Mouse (Mus musculus): Measurements from ENCODE around the gene Tbl2.

Gene Tbl2

DNA sequence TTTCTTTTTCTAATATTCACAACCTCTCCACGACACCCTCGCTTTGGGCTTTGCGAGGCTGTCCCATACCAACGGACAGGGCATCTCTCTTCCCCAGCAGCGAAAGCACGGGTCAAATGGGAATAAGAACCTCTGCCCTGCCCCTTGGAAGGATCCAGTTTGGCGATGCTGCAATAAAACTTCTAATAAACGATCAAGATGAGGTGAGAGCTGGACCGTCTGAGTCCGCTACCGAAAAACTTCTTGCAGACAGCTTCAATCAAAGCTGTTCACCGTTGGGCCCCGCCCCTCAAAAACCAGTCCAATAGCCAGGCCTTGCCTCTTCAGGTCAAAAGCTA, 773 bp upstream of the Tbl2 start:
- DNase-seq (ENCODE audit: extremely low spot score) = no peak

GRCm38 (mm10) chr5:135149820-135150178, 342 bp downstream of the Tbl2 start:
- no peak for DNase-seq (ENCODE audit: extremely low spot score)

GRCm38 (mm10) chr5:135156496-135156895, 7.0 kb downstream of the Tbl2 start:
- DNase-seq (ENCODE audit: extremely low spot score) = no peak

DNA sequence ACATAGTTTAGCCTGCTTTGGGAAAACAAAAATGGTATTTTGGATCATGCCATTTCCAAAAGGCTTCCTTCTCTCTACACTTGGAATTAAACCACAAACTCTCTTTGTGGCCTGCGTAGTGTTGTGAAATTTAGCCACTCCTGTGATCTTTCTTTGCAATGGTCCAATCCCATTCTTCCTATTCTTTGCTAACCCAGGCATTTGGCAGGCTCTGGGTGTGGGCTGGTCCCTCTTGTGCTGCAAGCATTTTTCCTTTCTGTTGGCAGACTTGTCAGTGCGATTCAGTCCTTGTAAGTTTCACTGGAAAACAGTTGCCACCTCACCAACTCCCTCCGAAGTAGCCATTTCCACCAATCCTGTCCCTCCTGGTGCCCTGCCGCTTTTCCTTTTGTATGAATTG, 11.8 kb downstream of the Tbl2 start:
- DNase-seq (ENCODE audit: extremely low spot score) = no peak

- no peak for DNase-seq (ENCODE audit: extremely low spot score)
These were observed 12.2 kb downstream of the Tbl2 start for GRCm38 (mm10) chr5:135161650-135162049.

- DNase-seq (ENCODE audit: extremely low spot score) = no peak
These were observed 12.9 kb downstream of the Tbl2 start for GRCm38 (mm10) chr5:135162361-135162760.

DNA sequence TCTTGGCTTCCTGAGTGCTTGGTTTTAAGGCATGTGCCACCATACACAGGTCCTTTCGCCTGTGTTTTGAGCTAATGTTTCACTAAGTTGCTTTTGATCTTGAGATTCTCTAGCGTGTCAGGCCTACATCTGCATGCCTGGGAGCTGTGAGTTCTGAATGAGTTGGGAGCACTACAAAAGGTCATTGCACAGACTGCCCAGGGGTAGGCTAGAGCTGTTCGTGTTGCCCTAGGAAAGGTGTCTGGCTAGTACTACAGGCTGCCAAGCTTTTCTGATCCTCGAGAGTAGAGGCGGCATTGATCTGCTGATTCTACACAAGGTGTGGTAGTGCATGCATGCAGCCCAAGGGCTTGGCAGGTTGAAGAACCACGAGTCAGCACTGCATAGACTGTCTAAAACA, 13.4 kb downstream of the Tbl2 start:
- DNase-seq (ENCODE audit: extremely low spot score) = no peak

- no peak for DNase-seq (ENCODE audit: extremely low spot score)
These were observed 17.5 kb downstream of the Tbl2 start for GRCm38 (mm10) chr5:135166909-135167308.

GRCm38 (mm10) chr5:135167469-135167868, 18.0 kb downstream of the Tbl2 start:
- no peak for DNase-seq (ENCODE audit: extremely low spot score)

DNA sequence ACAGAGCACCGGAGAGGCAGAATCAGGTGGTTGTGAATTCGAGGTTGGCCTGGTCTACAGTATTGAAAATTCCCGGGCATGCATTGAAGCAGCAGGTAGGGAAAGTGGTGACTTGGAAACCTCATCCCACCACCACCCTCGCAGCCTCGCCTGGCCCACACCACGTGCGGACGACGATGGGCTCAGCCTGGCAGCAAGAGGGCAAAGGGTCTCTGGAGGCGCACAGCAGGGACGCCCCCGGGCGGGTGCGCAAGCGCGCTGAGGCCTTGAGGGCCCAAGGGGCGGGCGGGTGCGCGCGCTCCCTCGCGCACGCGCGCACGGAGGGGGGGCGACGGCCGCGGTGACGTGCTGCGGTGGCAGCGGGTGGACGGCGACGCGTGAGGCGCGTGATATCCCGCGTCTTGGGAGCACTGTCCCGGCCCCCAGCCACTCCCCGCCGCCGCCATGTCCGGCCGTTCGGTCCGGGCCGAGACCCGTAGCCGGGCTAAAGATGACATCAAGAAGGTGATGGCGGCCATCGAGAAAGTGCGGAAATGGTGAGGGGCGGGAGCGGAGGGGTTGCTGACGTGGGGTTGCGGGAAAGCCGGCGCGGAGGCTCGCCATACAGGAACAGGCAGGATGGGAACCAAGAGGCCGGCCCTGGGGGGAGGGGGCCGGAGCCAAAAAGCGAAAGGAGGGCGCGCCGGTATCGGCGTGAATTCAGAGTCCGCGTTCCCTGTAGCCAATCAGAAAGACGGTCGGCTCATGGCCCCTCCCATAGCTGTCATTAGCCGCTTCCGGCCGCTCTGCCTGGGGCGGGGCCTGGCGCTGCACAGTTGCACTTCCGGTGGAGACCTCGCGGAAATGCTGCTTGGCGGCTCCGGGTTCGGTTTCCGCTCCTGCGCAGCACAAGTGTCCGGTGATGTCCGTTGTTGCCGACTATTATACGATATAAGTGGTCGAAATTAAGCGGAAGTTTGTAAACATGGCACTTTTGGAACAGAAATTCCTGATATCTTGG, 18.9 kb downstream of the Tbl2 start, which contains the start of gene Bcl7b:
Bcl7b (plus strand) TSS at position 221 of the 1,000 bp plus-strand sequence.
- peak; percentile 96 for DNase-seq (ENCODE audit: extremely low spot score)

- no peak for DNase-seq (ENCODE audit: extremely low spot score)
These were observed 20.0 kb downstream of the Tbl2 start for GRCm38 (mm10) chr5:135169479-135169878.

GRCm38 (mm10) chr5:135171688-135172220, 22.3 kb downstream of the Tbl2 start:
- DNase-seq (ENCODE audit: extremely low spot score) = no peak

DNA sequence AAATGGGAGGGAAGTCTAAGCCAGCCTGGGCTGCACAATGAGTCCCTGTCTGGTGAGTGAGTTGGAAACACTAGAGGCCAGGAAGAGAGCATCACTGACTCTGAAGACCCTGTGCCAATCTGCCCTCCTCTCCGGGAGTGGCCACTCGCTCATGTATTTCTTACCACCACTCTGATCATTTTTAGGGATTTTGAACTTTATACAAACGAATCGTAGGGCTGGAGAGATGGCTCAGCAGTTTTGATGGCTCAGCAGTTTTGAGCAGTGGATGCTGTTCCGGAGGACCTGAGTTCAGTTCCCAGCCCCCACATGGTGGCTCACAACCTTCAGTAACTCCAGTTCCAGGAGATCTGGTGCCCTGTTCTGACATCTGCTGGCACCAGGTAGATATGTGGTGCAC, 23.5 kb downstream of the Tbl2 start:
- DNase-seq (ENCODE audit: extremely low spot score) = no peak

GRCm38 (mm10) chr5:135175086-135175485, 25.6 kb downstream of the Tbl2 start:
- DNase-seq (ENCODE audit: extremely low spot score) = no peak

DNA sequence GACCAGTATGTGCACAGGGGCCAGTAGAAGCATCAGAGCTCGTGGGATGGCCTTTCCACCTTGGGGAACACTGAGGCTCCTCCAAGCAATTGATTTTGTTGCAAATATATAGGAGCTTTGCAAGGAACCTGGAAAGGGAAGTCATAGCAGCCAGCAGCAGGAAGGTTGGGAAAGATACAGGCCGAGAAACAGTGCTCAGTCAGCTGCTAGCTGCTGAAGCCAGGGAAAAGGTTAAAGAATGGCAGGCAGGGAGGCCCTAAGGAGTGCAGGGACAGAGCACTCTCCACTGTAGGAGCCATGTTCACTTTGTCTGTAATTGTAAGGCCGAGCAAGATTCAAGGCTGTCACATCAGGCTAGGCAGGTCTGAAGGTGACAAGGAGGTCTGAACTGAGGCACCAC, 29.1 kb downstream of the Tbl2 start:
- no peak for DNase-seq (ENCODE audit: extremely low spot score)

GRCm38 (mm10) chr5:135178996-135179395, 29.5 kb downstream of the Tbl2 start:
- no peak for DNase-seq (ENCODE audit: extremely low spot score)

- DNase-seq (ENCODE audit: extremely low spot score) = no peak
These were observed 30.2 kb downstream of the Tbl2 start for GRCm38 (mm10) chr5:135179616-135180015.

- DNase-seq (ENCODE audit: extremely low spot score) = no peak
These were observed 31.3 kb downstream of the Tbl2 start for GRCm38 (mm10) chr5:135180796-135181195.

DNA sequence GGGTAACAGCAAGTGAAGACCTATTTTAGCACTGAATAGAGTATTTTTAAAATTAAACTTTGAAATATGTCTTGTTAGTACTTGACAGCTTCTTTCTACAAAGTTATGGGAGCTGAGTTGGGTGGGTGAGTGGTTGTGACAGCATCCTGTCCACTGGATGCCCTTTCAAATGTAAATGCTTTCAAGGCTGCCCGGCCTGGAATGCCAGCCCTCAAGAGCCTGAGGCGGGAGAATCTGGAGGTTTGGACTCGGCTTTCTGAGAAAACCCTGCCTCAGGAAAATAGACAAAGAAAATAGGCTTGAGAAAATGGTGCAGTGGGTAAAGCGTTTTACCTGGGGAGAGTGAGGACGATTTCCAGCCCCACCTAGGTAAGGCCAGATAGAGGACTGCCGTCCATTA, 32.3 kb downstream of the Tbl2 start:
- DNase-seq (ENCODE audit: extremely low spot score) = no peak

- DNase-seq (ENCODE audit: extremely low spot score) = peak; percentile 22
These were observed 33.8 kb downstream of the Tbl2 start for GRCm38 (mm10) chr5:135183131-135183861.

DNA sequence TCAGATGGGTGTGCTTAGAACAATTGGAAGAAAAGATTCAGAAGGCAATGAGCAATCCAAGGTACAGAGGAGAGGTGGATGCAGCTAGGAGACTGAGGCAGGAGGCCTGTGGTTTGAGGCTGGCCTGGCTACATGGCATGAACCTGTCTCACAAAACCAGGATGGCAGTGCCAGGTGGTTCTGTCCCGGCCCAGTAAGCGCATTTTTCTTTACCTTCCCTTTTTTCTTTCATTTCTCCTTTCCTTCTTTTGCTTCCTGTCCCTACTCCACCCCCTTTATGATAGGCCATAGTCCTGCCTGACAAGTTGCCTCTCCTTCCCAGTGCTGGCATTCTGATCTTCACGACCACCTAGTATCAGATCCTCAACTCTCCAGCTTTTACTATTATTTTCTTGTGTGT, 35.6 kb downstream of the Tbl2 start:
- no peak for DNase-seq (ENCODE audit: extremely low spot score)

- peak; percentile 24 for DNase-seq (ENCODE audit: extremely low spot score)
These were observed 36.1 kb downstream of the Tbl2 start for GRCm38 (mm10) chr5:135185596-135185995.

GRCm38 (mm10) chr5:135186231-135186620, 36.8 kb downstream of the Tbl2 start:
- DNase-seq (ENCODE audit: extremely low spot score) = no peak
